Mouse (Mus musculus) embryonic facial prominence, embryonic 14.5 days (tissue): Measurements from ENCODE around the gene Tmbim1. TPM values are rescaled to one million over a fixed set of nuclear protein-coding genes. Genes with fewer than 3 reads are reported as not detected.

Experiments used
- ATAC-seq: fragments of 200-750 bp; cut with Nextera tagmentation; 2 replicates; pipeline ENCODE4 v1.8.0; 2017; ENCODE audit warnings: low read depth, moderate number of reproducible peaks, moderate TSS enrichment
- DNase-seq: peaks from one replicate; pipeline ENCODE4 v3.0.0-alpha.2; 2015; ENCODE audit warnings: low spot score
- H3K27ac ChIP-seq: fragments of 300-500 bp; sonication (generic); replicated peaks from 2 replicates; pipeline ENCODE4 v1.5.1; 2014; ENCODE audit warnings: low read depth, mild to moderate bottlenecking, low read length, moderate library complexity
- H3K27me3 ChIP-seq: fragments of 300-500 bp; sonication (generic); replicated peaks from 2 replicates; pipeline ENCODE4 v1.6.1; 2014; ENCODE audit warnings: low read length; ENCODE audit not compliant: control insufficient read depth, insufficient read depth
- H3K36me3 ChIP-seq: fragments of 300-500 bp; sonication (generic); 2 replicates; pipeline ENCODE4 v1.6.1; 2014; ENCODE audit warnings: low read length, mixed read lengths; ENCODE audit not compliant: control insufficient read depth, insufficient read depth
- H3K4me1 ChIP-seq: fragments of 300-500 bp; sonication (generic); 2 replicates; pipeline ENCODE4 v1.6.1; 2014; ENCODE audit warnings: antibody characterized with exemption, low read length; ENCODE audit not compliant: control insufficient read depth, insufficient read depth
- H3K4me2 ChIP-seq: fragments of 300-500 bp; sonication (generic); 2 replicates; pipeline ENCODE4 v1.6.1; 2014; ENCODE audit warnings: low read depth, mild to moderate bottlenecking, low read length, moderate library complexity, mixed read lengths
- H3K4me3 ChIP-seq: fragments of 300-500 bp; sonication (generic); 2 replicates; pipeline ENCODE4 v1.5.1; 2014; ENCODE audit warnings: low read depth, mild to moderate bottlenecking, low read length
- H3K9ac ChIP-seq: fragments of 300-500 bp; sonication (generic); 2 replicates; pipeline ENCODE4 v1.6.1; 2014; ENCODE audit warnings: low read depth, mild to moderate bottlenecking, low read length, moderate library complexity, mixed read lengths
- H3K9me3 ChIP-seq: fragments of 300-500 bp; sonication (generic); 2 replicates; pipeline ENCODE4 v1.6.1; 2016; ENCODE audit warnings: low read length; ENCODE audit not compliant: control insufficient read depth
- WGBS: fragments of 180-500 bp; shearing (Covaris S2); extraction: QIAGEN DNeasy Blood & Tissue Kit; methylation state at CpG from one replicate; pipeline ENCODE4 v1.1.7; 2014; 5-methylcytosine and 5-hydroxymethylcytosine counted together
- polyA plus RNA-seq: library from polyadenylated mRNA; unstranded; fragments of >200 nt; fragmentation: Nextera tagmentation; extraction: Ambion mirVana; gene quantifications from 2 replicates; pipeline ENCODE4 v1.2.1, GENCODE M21; 2014

Gene Tmbim1
- polyA plus RNA-seq, 1 experiment from 2014 or later: 35.6 TPM

- Histone ChIP-seq H3K27me3 (no peaks in the 10 kb centered on the region), H3K4me3 (no peak overlapping the region), H3K9me3 (no peaks in the 10 kb centered on the region), H3K36me3 (peaks cover 94% of the 10 kb centered on the region), H3K4me2 (no peak overlapping the region), H3K27ac (no peak overlapping the region), H3K4me1 (no peaks in the 10 kb centered on the region), H3K9ac (no peak overlapping the region)
- 82% methylated on average over 6 of the region's 6 CpGs for WGBS
- no peak for DNase-seq
- ATAC-seq: no peak
Observed at GRCm38 (mm10) chr1:74262510-74262909, 42.9 kb downstream of the Tmbim1 start.

GRCm38 (mm10) chr1:74256782-74257181 is 48.6 kb downstream of the Tmbim1 start:
- 63% methylated on average over 4 of the region's 4 CpGs for WGBS
- H3K9ac ChIP-seq: no peak overlapping the region
- no peaks in the 10 kb centered on the region for H3K27me3 ChIP-seq
- H3K4me3 ChIP-seq: no peak overlapping the region
- no peaks in the 10 kb centered on the region for H3K4me1 ChIP-seq
- peaks cover 90% of the 10 kb centered on the region for H3K36me3 ChIP-seq
- no peak for DNase-seq
- H3K27ac ChIP-seq: no peak overlapping the region
- no peak overlapping the region for H3K4me2 ChIP-seq
- no peak for ATAC-seq
- no peaks in the 10 kb centered on the region for H3K9me3 ChIP-seq

DNA sequence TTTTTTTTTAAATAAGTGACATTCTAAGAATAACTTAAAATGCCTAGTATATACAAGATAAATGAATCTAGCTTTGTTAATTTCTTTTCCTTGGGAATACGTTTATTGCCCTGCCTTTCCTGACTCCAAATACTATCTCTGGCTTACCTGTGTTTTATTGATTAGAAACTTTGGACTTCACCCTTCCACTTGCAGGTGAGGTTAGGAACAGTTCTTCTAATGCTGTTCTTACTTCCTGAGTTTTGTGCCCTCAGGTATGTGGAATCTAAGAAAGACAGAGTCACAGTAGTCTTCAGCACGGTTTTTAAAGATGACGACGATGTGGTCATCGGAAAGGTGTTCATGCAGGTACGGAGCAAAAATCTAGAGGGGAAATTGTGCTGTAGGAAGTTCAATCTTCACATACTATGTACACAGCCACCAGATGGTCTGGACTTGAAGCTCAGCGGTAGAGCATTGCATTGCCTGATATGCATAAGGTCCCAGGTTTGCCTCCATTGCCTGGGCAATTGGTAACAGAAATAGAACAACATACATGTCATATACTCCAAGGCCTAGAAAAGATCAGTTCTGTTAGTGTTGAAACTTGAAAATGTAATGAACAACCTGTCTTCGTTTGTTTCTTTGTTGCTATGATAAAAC is 49.6 kb downstream of the Tmbim1 start:
- Histone ChIP-seq H3K9me3 (no peaks in the 10 kb centered on the region), H3K27ac (no peak overlapping the region), H3K4me3 (no peak overlapping the region), H3K36me3 (peaks cover 90% of the 10 kb centered on the region), H3K9ac (no peak overlapping the region), H3K4me1 (no peaks in the 10 kb centered on the region), H3K4me2 (no peak overlapping the region), H3K27me3 (no peaks in the 10 kb centered on the region)
- WGBS: 95% methylated on average over 8 of the region's 8 CpGs
- DNase-seq: no peak
- ATAC-seq: no peak

DNA sequence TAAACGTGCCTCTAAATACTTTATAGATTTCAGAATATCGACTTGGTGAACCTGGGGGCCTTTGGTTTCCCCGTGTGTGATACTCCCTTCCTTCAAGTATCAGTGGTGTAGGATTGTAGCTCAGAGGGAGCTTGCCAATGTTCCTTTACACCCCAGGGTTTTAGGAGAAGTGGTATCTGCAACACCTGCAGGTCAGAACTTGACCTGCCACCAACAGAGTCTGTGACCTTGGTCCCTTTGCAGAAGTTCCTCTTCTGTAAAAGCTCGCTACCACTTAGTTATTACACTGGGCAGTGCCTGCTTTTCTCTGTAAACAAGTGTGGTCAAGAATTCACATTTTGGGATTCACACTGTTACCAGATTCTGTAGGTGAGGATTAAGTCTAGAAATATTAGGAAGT is 55.3 kb downstream of the Tmbim1 start:
- H3K4me3 ChIP-seq: no peak overlapping the region
- H3K27me3 ChIP-seq: no peaks in the 10 kb centered on the region
- no peak for ATAC-seq
- H3K27ac ChIP-seq: no peak overlapping the region
- 91% methylated on average over 4 of the region's 4 CpGs for WGBS
- H3K4me2 ChIP-seq: no peak overlapping the region
- H3K9me3 ChIP-seq: no peaks in the 10 kb centered on the region
- H3K9ac ChIP-seq: no peak overlapping the region
- peaks cover 86% of the 10 kb centered on the region for H3K36me3 ChIP-seq
- no peak for DNase-seq
- H3K4me1 ChIP-seq: no peaks in the 10 kb centered on the region

DNA sequence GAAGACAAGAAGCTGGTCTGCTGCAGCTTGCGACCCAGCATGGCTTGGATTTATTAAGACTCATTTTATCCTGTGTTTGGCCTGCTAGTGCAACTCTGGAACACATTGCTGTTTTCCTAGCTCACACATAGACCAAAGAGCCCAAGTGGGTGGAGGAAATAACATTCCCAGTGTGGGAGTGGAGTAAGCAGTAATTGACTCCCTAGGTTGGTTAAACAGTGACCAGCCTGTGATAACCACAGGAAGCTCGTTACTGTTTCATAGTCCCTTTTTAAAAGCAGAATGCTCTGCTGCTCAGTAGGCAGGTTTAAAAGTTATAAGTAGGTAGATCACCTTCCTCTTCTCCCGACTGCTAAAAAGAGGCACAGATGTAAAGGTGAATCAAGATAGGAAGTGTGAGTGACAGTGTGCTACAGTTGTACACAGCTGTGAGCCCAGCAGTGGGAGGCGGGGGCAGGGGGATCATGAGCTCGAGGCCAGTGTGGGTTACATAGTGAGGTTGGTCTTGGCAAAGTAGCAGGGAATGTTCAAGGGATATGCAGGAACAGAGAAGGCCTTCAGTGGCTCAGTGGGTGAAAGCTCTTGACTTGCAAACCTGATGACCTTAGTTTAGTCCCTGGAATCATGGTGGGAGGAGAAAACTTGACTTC is 56.0 kb downstream of the Tmbim1 start:
- peak overlapping the region; percentile 42; the same call in 1 of the 2 replicates for H3K27ac ChIP-seq
- no peaks in the 10 kb centered on the region for H3K27me3 ChIP-seq
- no peaks in the 10 kb centered on the region for H3K4me1 ChIP-seq
- peaks cover 81% of the 10 kb centered on the region for H3K36me3 ChIP-seq
- no peak overlapping the region for H3K9ac ChIP-seq
- 69% methylated on average over 5 of the region's 5 CpGs for WGBS
- ATAC-seq (no peak), DNase-seq (no peak)
- H3K4me3 ChIP-seq: no peak overlapping the region
- no peaks in the 10 kb centered on the region for H3K9me3 ChIP-seq
- H3K4me2 ChIP-seq: no peak overlapping the region

DNA sequence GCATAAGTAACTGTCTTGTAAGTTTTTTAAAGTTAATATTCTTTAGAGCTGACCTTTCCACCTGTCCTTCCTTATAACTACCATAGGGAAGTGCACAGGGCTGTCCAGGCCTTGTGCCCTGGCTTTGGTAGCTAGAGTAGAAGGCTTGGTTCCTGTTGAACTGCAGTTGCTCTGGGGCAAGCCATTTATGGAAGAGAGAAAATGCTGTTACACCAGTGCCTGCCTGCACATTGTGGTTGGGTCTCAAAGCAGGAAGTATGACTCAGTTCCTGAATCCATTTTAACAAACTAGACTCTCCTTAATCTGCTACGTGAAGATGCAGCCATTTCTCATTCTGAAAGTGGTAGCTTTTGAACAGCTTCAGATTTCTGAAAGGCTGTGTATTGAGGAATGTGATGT is 56.6 kb downstream of the Tmbim1 start:
- no peaks in the 10 kb centered on the region for H3K9me3 ChIP-seq
- H3K4me1 ChIP-seq: no peaks in the 10 kb centered on the region
- WGBS: 39% methylated on average over 1 of the region's 1 CpGs
- H3K36me3 ChIP-seq: peaks cover 75% of the 10 kb centered on the region
- no peak overlapping the region for H3K4me2 ChIP-seq
- ATAC-seq: no peak
- H3K9ac ChIP-seq: no peak overlapping the region
- H3K27ac ChIP-seq: peak overlapping the region; percentile 67
- no peak overlapping the region for H3K4me3 ChIP-seq
- DNase-seq: peak; percentile 55
- no peaks in the 10 kb centered on the region for H3K27me3 ChIP-seq

DNA sequence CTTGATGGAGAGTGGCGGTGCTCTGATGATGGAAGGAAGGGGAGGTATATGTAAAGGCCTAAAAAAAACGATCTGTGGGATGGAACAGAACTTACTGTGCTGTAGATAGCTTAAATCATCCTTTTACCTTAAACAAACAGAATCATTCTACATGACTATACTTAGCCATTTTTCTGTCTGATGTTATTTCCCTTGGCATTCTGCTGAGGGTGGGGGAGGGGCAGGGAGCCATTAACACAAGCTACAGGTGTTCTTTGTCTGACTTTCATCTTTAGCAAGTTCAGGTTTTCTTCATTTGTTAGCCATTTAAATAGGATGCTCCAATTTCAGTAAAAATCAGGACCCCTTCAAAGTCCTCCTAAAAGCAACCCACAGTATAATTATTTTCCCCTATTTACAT is 59.9 kb downstream of the Tmbim1 start:
- ATAC-seq (no peak), DNase-seq (no peak)
- Histone ChIP-seq H3K9ac (no peak overlapping the region), H3K27ac (no peak overlapping the region), H3K36me3 (peaks cover 48% of the 10 kb centered on the region), H3K4me1 (peaks cover 2% of the 10 kb centered on the region; the same call in 1 of the 2 replicates), H3K9me3 (no peaks in the 10 kb centered on the region), H3K27me3 (no peaks in the 10 kb centered on the region), H3K4me2 (no peak overlapping the region), H3K4me3 (no peak overlapping the region)
- WGBS: 82% methylated on average over 2 of the region's 2 CpGs

GRCm38 (mm10) chr1:74240832-74241231 is 64.6 kb downstream of the Tmbim1 start:
- peaks cover 7% of the 10 kb centered on the region; the same call in 1 of the 2 replicates for H3K36me3 ChIP-seq
- no peak overlapping the region for H3K4me3 ChIP-seq
- DNase-seq (no peak), ATAC-seq (no peak)
- no peaks in the 10 kb centered on the region for H3K9me3 ChIP-seq
- peaks cover 32% of the 10 kb centered on the region for H3K4me1 ChIP-seq
- peak overlapping the region; percentile 3; the same call in 1 of the 2 replicates for H3K4me2 ChIP-seq
- H3K27ac ChIP-seq: peak overlapping the region; percentile 30
- H3K27me3 ChIP-seq: no peaks in the 10 kb centered on the region
- 78% methylated on average over 4 of the region's 4 CpGs for WGBS
- H3K9ac ChIP-seq: no peak overlapping the region

DNA sequence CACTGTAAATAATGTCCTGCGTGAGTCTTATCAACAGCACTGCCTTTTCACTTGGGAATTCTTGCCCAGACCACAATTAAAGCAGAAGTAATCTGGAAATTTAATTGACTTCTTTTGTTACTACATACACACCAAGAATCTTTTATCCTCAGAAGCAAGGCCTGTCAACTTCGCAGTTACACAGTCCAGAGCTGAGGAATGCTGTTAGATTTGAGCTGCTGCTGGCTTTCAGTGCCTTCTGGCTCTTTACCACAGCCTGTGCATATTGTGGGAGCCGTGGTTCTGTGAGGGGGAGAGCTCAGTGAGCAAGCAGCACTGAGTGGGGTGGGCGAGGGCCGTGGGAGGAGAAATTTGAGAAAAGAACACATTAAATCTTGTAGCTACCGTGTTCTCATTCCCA is 65.1 kb downstream of the Tmbim1 start:
- H3K36me3 ChIP-seq: 0 out of 2 replicates have a peak, but pooled peaks cover 6% of the 10 kb centered on the region
- 39% methylated on average over 6 of the region's 6 CpGs for WGBS
- H3K9ac ChIP-seq: no peak overlapping the region
- H3K4me2 ChIP-seq: peak overlapping the region; percentile 3; the same call in 1 of the 2 replicates
- 0 out of 2 replicates have a peak, but pooled peaks have one; percentile 17 for ATAC-seq
- no peak overlapping the region for H3K4me3 ChIP-seq
- no peaks in the 10 kb centered on the region for H3K9me3 ChIP-seq
- no peaks in the 10 kb centered on the region for H3K27me3 ChIP-seq
- H3K27ac ChIP-seq: peak overlapping the region; percentile 30
- peaks cover 32% of the 10 kb centered on the region for H3K4me1 ChIP-seq
- peak; percentile 45 for DNase-seq
